Mouse (Mus musculus): ENCODE data around the gene Ano10.

DNA sequence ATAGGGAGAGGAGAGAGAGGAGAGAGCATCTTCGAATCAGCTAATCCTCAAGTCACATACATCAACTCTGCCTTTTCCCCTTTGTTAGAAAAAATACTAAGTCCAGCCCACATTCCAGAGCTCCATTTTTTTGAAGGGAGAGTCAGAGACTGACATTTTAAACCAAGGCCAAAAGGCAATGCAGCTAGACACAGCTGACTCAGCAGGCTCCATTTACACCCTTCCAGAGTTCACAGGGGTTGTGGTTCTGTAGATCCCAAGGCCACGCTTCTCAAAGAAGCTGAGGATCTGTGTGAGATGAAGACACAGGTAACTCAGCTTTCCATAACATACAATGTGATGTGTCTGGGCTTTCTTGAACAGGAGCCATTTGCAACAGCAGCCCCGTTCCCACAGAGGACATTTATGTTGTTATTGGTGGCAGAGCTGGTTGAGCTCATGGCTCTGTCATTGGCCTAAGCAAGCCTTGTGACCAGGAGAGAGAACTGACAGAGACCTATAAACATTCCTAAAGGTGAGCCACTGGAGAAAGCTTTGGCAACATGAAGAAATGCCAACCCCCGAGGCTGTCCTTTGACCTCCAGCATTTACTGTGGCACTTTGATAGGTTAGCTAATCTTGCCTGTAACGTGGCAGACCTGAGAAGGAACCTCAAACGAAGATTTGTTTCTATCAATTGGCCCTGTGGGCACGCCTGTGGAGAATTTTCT is 17.0 kb upstream of the Ano10 start:
- TF ChIP-seq TAL1 (conservative IDR thresholded peaks at IDR 0.05; ENCODE audit: low read depth, low read length) (no peak), CTCF (IDR thresholded peaks at IDR 0.05; ENCODE audit: low read depth, low read length) (no peak), POLR2AphosphoS5 (IDR thresholded peaks at IDR 0.05; ENCODE audit: insufficient replicate concordance, low read depth, low read length) (no peak), GATA2 (IDR thresholded peaks at IDR 0.05; ENCODE audit: borderline replicate concordance, low read depth, low read length) (no peak)

Measured in G1E (cell line).